Mouse (Mus musculus): ENCODE results near the gene Cacna2d4. TPM values are rescaled to one million over a fixed set of nuclear protein-coding genes. Genes with fewer than 3 reads are reported as not detected.

Gene Cacna2d4
- polyA plus RNA-seq, 1 experiment from 2014 or later, result not detected

DNA sequence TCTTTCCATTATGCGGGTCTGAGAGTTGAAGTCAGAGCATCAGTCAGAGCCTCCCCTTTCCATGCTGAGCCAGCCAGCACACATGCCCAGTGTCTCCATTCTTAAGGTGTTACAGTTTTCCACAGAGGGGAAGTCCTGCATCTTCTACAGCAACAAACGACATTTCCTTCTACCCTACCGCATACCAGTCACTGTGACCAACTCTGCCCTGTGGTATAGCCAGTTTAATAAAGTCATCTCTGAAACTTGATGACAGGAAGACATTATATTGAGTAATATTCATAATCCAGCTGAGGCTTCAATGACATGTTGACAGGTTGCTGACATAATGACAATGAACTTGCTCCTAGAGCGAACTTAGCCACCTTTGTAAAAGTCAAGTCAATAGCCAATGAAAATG is 154.4 kb downstream of the Cacna2d4 start:
- Histone ChIP-seq H3K27me3 (ENCODE audit: control insufficient read depth, insufficient read depth, low read length) (no peaks in the 10 kb centered on the region), H3K4me3 (replicated peaks; ENCODE audit: low read length) (no peak overlapping the region), H3K9ac (ENCODE audit: low read length) (no peak overlapping the region), H3K4me2 (ENCODE audit: low read depth, low read length) (no peak overlapping the region), H3K9me3 (replicated peaks; ENCODE audit: control insufficient read depth, low read length) (no peaks in the 10 kb centered on the region), H3K27ac (ENCODE audit: low read length) (no peak overlapping the region), H3K36me3 (ENCODE audit: control insufficient read depth, insufficient read depth, low read length) (no peaks in the 10 kb centered on the region), H3K4me1 (ENCODE audit: control insufficient read depth, insufficient read depth, low read length) (peaks cover 14% of the 10 kb centered on the region)
- WGBS, result 89% methylated on average over 4 of the region's 4 CpGs
- no peak for ATAC-seq (ENCODE audit: insufficient read depth, low FRiP score)

DNA sequence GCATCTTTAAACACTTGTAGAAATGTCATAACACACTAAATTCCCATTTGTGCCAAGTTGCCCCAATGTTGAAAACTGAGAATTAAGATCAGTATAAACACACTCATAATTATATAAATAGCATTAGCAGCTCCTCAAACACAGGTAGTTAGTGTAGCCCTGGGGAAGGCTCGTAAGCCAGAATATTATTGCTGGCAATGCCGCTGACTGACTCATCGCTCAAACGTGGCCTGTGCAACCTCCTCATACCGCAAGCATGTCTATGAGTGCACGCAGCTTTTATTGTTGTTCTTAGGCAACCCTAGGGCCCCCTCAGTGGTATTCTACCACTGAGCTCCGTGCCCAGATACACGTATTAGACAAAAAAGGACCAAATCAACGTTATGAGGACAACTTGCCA is 156.5 kb downstream of the Cacna2d4 start:
- Histone ChIP-seq H3K27me3 (ENCODE audit: control insufficient read depth, insufficient read depth, low read length) (no peaks in the 10 kb centered on the region), H3K4me3 (replicated peaks; ENCODE audit: low read length) (no peak overlapping the region), H3K27ac (ENCODE audit: low read length) (no peak overlapping the region), H3K9me3 (replicated peaks; ENCODE audit: control insufficient read depth, low read length) (no peaks in the 10 kb centered on the region), H3K9ac (ENCODE audit: low read length) (no peak overlapping the region), H3K36me3 (ENCODE audit: control insufficient read depth, insufficient read depth, low read length) (no peaks in the 10 kb centered on the region), H3K4me1 (ENCODE audit: control insufficient read depth, insufficient read depth, low read length) (peaks cover 6% of the 10 kb centered on the region; the same call in 1 of the 2 replicates), H3K4me2 (ENCODE audit: low read depth, low read length) (no peak overlapping the region)
- no peak for ATAC-seq (ENCODE audit: insufficient read depth, low FRiP score)
- 60% methylated on average over 9 of the region's 9 CpGs for WGBS

DNA sequence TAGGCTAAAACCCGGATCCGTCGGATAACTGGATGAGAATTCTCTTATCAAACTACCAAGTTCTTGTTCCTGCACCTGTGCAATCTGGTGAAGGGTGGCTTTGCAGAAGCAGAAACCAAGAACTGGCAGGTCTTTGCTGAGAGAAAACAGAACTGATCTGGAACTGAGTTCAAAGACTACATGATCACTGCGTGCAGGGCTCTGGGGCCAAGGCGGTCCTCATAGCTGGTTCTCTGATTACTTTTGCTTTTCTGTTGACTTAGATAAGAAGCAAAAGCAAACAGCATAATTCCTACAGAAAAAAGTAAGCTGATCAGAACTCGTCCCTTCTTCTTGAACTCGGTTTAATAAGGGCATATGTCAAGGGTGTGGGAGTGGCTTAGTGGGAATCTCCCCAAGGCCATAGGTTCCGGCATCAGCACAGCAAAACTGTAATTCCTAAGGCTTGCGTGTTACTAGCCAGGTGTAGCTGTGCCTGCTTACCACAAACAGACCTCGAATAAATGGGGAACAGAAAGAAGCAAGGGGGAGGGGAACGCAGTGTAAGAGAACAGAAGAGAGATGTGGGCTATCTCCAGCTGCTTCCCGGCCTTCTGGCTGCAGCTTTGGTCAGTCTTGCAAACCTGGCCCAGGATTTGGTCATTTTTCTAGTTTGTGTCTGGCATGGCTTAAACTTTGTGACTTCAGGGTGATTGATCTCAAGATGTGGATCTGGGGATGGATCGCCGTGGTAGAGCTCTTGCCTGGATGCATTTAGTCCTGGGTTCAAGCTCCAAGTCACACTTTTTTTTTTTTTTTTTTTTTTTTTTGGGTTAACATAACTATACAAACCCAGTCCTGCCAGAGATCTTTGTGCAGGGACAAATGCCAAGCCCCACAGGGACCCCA is 159.3 kb downstream of the Cacna2d4 start:
- peak; percentile 77 for ATAC-seq (ENCODE audit: insufficient read depth, low FRiP score)
- Histone ChIP-seq H3K27me3 (ENCODE audit: control insufficient read depth, insufficient read depth, low read length) (no peaks in the 10 kb centered on the region), H3K4me2 (ENCODE audit: low read depth, low read length) (no peak overlapping the region; the same call in 1 of the 2 replicates), H3K36me3 (ENCODE audit: control insufficient read depth, insufficient read depth, low read length) (no peaks in the 10 kb centered on the region), H3K9me3 (replicated peaks; ENCODE audit: control insufficient read depth, low read length) (no peaks in the 10 kb centered on the region), H3K9ac (ENCODE audit: low read length) (no peak overlapping the region), H3K27ac (ENCODE audit: low read length) (peak overlapping the region; percentile 80), H3K4me3 (replicated peaks; ENCODE audit: low read length) (no peak overlapping the region), H3K4me1 (ENCODE audit: control insufficient read depth, insufficient read depth, low read length) (no peaks in the 10 kb centered on the region)
- WGBS, result 52% methylated on average over 14 of the region's 14 CpGs

DNA sequence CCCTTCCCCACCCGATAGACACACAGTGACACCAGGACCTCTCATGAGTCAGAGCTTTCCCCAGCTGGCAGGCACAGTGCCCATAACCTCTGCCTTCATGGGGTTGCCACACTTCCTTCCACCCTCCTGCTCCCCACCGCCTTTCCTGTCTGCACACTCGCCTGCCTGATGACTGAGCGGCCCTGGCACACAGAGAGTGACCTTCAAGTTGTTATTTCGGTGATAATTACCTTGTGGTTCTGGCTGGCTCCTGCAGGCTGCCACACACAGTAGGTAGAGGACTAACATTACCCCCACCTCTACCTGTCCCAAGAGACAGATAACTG is 159.9 kb downstream of the Cacna2d4 start:
- Histone ChIP-seq H3K9me3 (replicated peaks; ENCODE audit: control insufficient read depth, low read length) (no peaks in the 10 kb centered on the region), H3K4me3 (replicated peaks; ENCODE audit: low read length) (no peak overlapping the region), H3K27ac (ENCODE audit: low read length) (peak overlapping the region; percentile 80), H3K4me1 (ENCODE audit: control insufficient read depth, insufficient read depth, low read length) (no peaks in the 10 kb centered on the region), H3K36me3 (ENCODE audit: control insufficient read depth, insufficient read depth, low read length) (no peaks in the 10 kb centered on the region), H3K9ac (ENCODE audit: low read length) (no peak overlapping the region), H3K27me3 (ENCODE audit: control insufficient read depth, insufficient read depth, low read length) (no peaks in the 10 kb centered on the region), H3K4me2 (ENCODE audit: low read depth, low read length) (no peak overlapping the region)
- 35% methylated on average over 5 of the region's 5 CpGs for WGBS
- peak; percentile 90 for ATAC-seq (ENCODE audit: insufficient read depth, low FRiP score)

GRCm38 (mm10) chr6:119399371-119399770 is 163.0 kb downstream of the Cacna2d4 start:
- Histone ChIP-seq H3K4me3 (replicated peaks; ENCODE audit: low read length) (no peak overlapping the region), H3K27ac (ENCODE audit: low read length) (no peak overlapping the region), H3K27me3 (ENCODE audit: control insufficient read depth, insufficient read depth, low read length) (no peaks in the 10 kb centered on the region), H3K9ac (ENCODE audit: low read length) (no peak overlapping the region), H3K36me3 (ENCODE audit: control insufficient read depth, insufficient read depth, low read length) (no peaks in the 10 kb centered on the region), H3K4me1 (ENCODE audit: control insufficient read depth, insufficient read depth, low read length) (no peaks in the 10 kb centered on the region), H3K4me2 (ENCODE audit: low read depth, low read length) (no peak overlapping the region), H3K9me3 (replicated peaks; ENCODE audit: control insufficient read depth, low read length) (no peaks in the 10 kb centered on the region)
- 82% methylated on average over 3 of the region's 3 CpGs for WGBS
- ATAC-seq (ENCODE audit: insufficient read depth, low FRiP score), result no peak

DNA sequence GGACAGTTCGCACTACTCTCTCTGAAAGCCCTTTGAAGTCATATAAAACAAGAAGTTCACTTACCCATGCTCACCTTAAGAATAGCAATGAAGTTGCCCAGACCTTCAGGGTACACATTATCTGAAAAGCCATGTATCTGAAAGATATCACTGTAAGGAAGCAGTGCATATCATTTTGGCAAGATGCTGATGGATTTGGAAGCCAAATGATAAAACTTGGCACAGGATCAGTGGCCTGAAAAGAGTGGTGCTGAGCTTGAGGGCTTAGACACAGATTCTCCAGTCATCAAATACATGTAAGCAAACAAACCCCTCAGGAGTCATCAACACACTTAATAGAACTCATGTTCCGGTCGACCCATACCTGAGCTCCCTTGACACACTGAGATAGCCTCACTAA is 164.3 kb downstream of the Cacna2d4 start:
- no peak for ATAC-seq (ENCODE audit: insufficient read depth, low FRiP score)
- Histone ChIP-seq H3K9ac (ENCODE audit: low read length) (no peak overlapping the region), H3K4me1 (ENCODE audit: control insufficient read depth, insufficient read depth, low read length) (no peaks in the 10 kb centered on the region), H3K9me3 (replicated peaks; ENCODE audit: control insufficient read depth, low read length) (no peaks in the 10 kb centered on the region), H3K27me3 (ENCODE audit: control insufficient read depth, insufficient read depth, low read length) (no peaks in the 10 kb centered on the region), H3K4me3 (replicated peaks; ENCODE audit: low read length) (no peak overlapping the region), H3K36me3 (ENCODE audit: control insufficient read depth, insufficient read depth, low read length) (no peaks in the 10 kb centered on the region), H3K27ac (ENCODE audit: low read length) (no peak overlapping the region), H3K4me2 (ENCODE audit: low read depth, low read length) (no peak overlapping the region)
- WGBS, result 85% methylated on average over 3 of the region's 3 CpGs

DNA sequence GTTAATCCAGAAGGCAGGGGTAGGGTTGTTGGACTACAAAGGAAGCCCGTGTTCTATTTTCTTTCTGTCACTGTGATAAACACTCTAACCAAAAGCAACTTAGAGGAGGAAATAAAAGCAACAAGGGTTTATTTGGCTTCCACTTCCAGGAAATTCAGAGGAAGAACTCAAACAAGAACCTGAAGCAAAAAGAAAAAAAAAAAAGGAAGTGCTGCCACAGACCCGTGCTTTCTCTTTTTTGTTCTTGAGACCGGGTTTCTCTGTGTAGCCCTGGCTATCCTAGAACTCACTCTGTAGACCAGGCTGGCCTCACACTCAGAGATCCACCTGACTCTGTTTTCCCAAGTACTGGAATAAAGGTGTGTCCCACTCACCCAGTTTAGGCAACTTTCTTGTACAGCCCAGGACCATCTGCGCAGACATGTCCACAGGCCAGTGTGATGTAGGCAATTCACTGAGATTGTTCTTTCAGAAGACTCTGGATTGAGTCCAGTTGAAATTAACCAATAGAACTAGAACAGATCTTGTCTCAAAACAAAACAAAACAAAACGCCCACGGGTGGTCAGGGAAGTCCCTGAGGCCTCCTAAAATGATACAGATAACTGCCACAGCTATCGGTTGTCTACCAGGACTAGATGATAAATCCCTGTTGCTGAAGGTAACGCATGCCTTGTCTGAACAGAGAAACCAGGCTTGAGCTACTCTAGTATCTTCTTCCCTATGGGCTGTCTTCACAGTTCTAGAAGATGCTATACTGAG is 165.4 kb downstream of the Cacna2d4 start:
- Histone ChIP-seq H3K27me3 (ENCODE audit: control insufficient read depth, insufficient read depth, low read length) (no peaks in the 10 kb centered on the region), H3K4me1 (ENCODE audit: control insufficient read depth, insufficient read depth, low read length) (no peaks in the 10 kb centered on the region)
- ATAC-seq (ENCODE audit: insufficient read depth, low FRiP score), result no peak

More for the DNA sequence above, 165.4 kb downstream of the Cacna2d4 start:
- no peak overlapping the region for H3K4me2 ChIP-seq (ENCODE audit: low read depth, low read length)
- H3K9ac ChIP-seq (ENCODE audit: low read length), result no peak overlapping the region
- H3K4me3 ChIP-seq (replicated peaks; ENCODE audit: low read length), result no peak overlapping the region
- 83% methylated on average over 8 of the region's 8 CpGs for WGBS
- H3K9me3 ChIP-seq (replicated peaks; ENCODE audit: control insufficient read depth, low read length), result no peaks in the 10 kb centered on the region
- H3K27ac ChIP-seq (ENCODE audit: low read length), result no peak overlapping the region
- no peaks in the 10 kb centered on the region for H3K36me3 ChIP-seq (ENCODE audit: control insufficient read depth, insufficient read depth, low read length)

Other genes starting within 250 kb of the Cacna2d4 start
- gene Dcp1b, start 61.3 kb upstream of the Cacna2d4 start, polyA plus RNA-seq (2015; fragmentation: Nextera tagmentation; extraction: Ambion mirVana), result 8.3 and 8.4 TPM in 2 replicates
- 2.5 and 4.3 TPM in 2 replicates for gene Cacna1c, start 40.1 kb upstream of the Cacna2d4 start, polyA plus RNA-seq (2015; fragmentation: Nextera tagmentation; extraction: Ambion mirVana)
- gene Lrtm2, start 94.2 kb downstream of the Cacna2d4 start, polyA plus RNA-seq (2015; fragmentation: Nextera tagmentation; extraction: Ambion mirVana), result 0.22 and 0.65 TPM in 2 replicates
- 45.5 and 48.9 TPM in 2 replicates for gene Adipor2, start 181.2 kb downstream of the Cacna2d4 start, polyA plus RNA-seq (2015; fragmentation: Nextera tagmentation; extraction: Ambion mirVana)
- gene Fbxl14, start 243.1 kb downstream of the Cacna2d4 start, polyA plus RNA-seq (2015; fragmentation: Nextera tagmentation; extraction: Ambion mirVana), result 3.9 and 4.3 TPM in 2 replicates

All from stomach, embryonic 16.5 days (tissue).